Mouse (Mus musculus) neural tube, embryonic 15.5 days (tissue): ENCODE measurements around the gene Cyp3a41b. TPM values are rescaled to one million over a fixed set of nuclear protein-coding genes. Genes with fewer than 3 reads are reported as not detected.
"Not testable (repeated sequence)": the region's sequence is repeated elsewhere in the genome, so short reads cannot be mapped to it uniquely, and the experiment has no call there.

Experiments
- ATAC-seq: fragments of 200-750 bp; cut with Nextera tagmentation; 2 replicates; pipeline ENCODE4 v1.8.0; 2017; ENCODE audit warnings: mild to moderate bottlenecking, moderate TSS enrichment, moderate library complexity; ENCODE audit not compliant: low FRiP score
- H3K27ac ChIP-seq: fragments of 300-500 bp; sonication (generic); replicated peaks from 2 replicates; pipeline ENCODE4 v1.5.1; 2015; ENCODE audit warnings: mild to moderate bottlenecking, inconsistent platforms
- H3K27me3 ChIP-seq: fragments of 300-500 bp; sonication (generic); replicated peaks from 2 replicates; pipeline ENCODE4 v1.6.1; 2015; ENCODE audit warnings: inconsistent platforms
- H3K36me3 ChIP-seq: fragments of 300-500 bp; sonication (generic); 2 replicates; pipeline ENCODE4 v1.6.1; 2015; ENCODE audit warnings: inconsistent platforms
- H3K4me1 ChIP-seq: fragments of 300-500 bp; sonication (generic); 2 replicates; pipeline ENCODE4 v1.6.1; 2015; ENCODE audit warnings: inconsistent platforms
- H3K4me2 ChIP-seq: fragments of 300-500 bp; sonication (generic); 2 replicates; pipeline ENCODE4 v1.6.1; 2015; ENCODE audit warnings: inconsistent platforms, mild to moderate bottlenecking, moderate library complexity
- H3K4me3 ChIP-seq: fragments of 300-500 bp; sonication (generic); replicated peaks from 2 replicates; pipeline ENCODE4 v1.5.1; 2015; ENCODE audit warnings: mild to moderate bottlenecking, inconsistent platforms
- H3K9ac ChIP-seq: fragments of 300-500 bp; sonication (generic); replicated peaks from 2 replicates; pipeline ENCODE4 v1.6.1; 2015; ENCODE audit warnings: mild to moderate bottlenecking, inconsistent platforms
- H3K9me3 ChIP-seq: fragments of 300-500 bp; sonication (generic); replicated peaks from 2 replicates; pipeline ENCODE4 v1.6.1; 2016; ENCODE audit warnings: inconsistent platforms
- WGBS: fragments of 180-500 bp; shearing (Covaris S2); methylation state at CpG from one replicate; pipeline ENCODE4 v1.1.7; 2015; ENCODE audit warnings: mixed read lengths; 5-methylcytosine and 5-hydroxymethylcytosine counted together
- polyA plus RNA-seq: library from polyadenylated mRNA; unstranded; fragments of >200 nt; fragmentation: Nextera tagmentation; extraction: Ambion mirVana; gene quantifications from 2 replicates; pipeline ENCODE4 v1.2.1, GENCODE M21; 2015

Gene Cyp3a41b
- polyA plus RNA-seq = not detected in 2 replicates

DNA sequence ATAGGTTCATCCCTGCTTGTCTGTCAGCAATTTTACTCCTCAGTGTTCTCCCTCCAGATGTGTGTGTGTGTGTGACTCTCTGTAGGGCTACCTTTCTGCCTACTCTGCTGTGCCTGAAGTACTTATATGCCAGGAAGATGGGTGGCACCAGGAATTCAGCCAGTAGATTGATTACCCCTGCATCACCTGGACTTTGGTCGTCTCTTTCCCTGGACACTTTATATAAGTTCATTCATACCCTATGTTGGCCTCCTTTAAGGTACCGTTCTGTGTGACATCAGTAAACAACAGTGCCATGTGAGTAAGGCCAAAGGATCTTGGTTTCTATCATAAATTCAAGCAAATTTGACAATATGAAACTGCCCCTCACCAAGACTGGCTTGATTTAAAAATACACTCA is at the start of gene Cyp3a41b:
Cyp3a41b (minus strand) TSS at position 101 of the 400 bp plus-strand sequence.
- H3K4me1 ChIP-seq = not testable (repeated sequence)
- 79% methylated on average over 1 of the region's 2 CpGs for WGBS

GRCm38 (mm10) chr5:145632286-145632685 is 47.8 kb upstream of the Cyp3a41b start:
- H3K36me3 ChIP-seq, H3K9ac ChIP-seq, ATAC-seq, H3K4me1 ChIP-seq, H3K27ac ChIP-seq, H3K4me3 ChIP-seq, H3K27me3 ChIP-seq, H3K4me2 ChIP-seq: not testable (repeated sequence)
- WGBS = 80% methylated on average over 1 of the region's 1 CpGs
- H3K9me3 ChIP-seq = peaks cover 54% of the 10 kb centered on the region

More for the DNA sequence above, at the start of gene Cyp3a41b:
- H3K36me3 ChIP-seq, ATAC-seq, H3K27me3 ChIP-seq, H3K9ac ChIP-seq, H3K4me3 ChIP-seq, H3K27ac ChIP-seq, H3K4me2 ChIP-seq, H3K9me3 ChIP-seq: not testable (repeated sequence)

DNA sequence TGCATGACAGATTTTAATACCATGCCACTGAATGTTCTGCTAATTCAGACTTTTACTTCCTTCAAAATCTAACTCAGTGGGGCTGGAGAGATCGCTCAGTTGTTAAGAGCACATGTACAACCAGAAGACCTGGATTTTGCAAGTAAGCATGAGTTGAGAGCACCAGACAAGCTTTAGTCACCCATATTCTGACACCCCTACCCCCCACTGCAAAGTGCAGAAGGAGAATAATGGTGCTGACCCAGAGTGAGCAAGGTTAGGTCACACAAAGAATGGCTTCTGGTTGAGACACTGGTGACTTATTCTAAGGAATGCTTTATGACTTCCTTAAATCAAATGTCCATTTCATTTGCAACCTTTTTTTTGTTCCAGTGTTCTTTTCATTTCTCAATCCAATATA is 20.4 kb upstream of the Cyp3a41b start:
- ATAC-seq, H3K27ac ChIP-seq, H3K4me2 ChIP-seq, H3K27me3 ChIP-seq, H3K9ac ChIP-seq, H3K4me3 ChIP-seq, H3K36me3 ChIP-seq, H3K4me1 ChIP-seq: not testable (repeated sequence)
- peaks cover 36% of the 10 kb centered on the region for H3K9me3 ChIP-seq
- WGBS = 81% methylated on average over 1 of the region's 1 CpGs

DNA sequence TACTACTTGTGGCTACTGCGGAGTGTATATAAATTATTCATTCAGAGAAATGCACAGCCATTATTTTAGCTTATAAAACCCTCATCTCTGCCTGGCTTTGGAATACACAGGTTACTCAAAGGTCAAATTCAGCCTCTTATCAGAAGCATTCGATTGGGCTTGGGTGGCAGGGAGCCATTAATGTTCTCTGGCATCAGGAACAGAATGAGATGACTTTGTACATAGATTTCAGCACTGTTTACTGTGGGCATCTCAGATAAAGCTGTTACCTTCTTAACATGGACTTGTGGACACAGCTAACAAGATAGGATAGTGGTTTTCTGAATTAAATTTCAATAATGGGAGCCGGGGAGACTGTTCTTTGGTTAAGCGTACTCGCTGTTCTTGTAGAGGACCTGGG is 13.3 kb upstream of the Cyp3a41b start:
- not testable (repeated sequence) for H3K36me3 ChIP-seq, H3K27me3 ChIP-seq, ATAC-seq, H3K27ac ChIP-seq, H3K4me1 ChIP-seq, H3K9ac ChIP-seq, H3K4me2 ChIP-seq, H3K4me3 ChIP-seq
- WGBS = 83% methylated on average over 5 of the region's 5 CpGs
- H3K9me3 ChIP-seq = peaks cover 17% of the 10 kb centered on the region

DNA sequence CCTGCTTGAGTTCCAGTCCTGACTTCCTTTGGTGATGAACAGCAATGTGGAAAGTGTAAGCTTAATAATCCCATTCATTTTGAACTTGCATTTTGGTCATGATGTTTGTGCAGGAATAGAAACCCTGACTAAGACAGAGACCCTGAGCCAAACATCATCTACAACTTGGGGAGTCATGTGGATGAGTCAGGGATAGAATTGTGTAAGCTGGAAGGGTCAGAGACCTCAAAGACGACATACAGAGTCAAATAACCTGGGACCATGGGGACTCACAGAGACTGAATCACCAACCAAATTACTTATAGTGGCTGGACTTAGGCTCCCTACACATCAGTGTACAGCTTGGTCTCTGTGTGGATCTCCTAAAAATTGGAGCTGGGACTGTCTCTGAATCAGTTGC is 7.2 kb downstream of the Cyp3a41b start:
- not testable (repeated sequence) for H3K27me3 ChIP-seq, H3K4me1 ChIP-seq, H3K36me3 ChIP-seq, H3K27ac ChIP-seq, H3K4me3 ChIP-seq, H3K9ac ChIP-seq, H3K4me2 ChIP-seq, H3K9me3 ChIP-seq, ATAC-seq
- WGBS = 67% methylated on average over 1 of the region's 1 CpGs

DNA sequence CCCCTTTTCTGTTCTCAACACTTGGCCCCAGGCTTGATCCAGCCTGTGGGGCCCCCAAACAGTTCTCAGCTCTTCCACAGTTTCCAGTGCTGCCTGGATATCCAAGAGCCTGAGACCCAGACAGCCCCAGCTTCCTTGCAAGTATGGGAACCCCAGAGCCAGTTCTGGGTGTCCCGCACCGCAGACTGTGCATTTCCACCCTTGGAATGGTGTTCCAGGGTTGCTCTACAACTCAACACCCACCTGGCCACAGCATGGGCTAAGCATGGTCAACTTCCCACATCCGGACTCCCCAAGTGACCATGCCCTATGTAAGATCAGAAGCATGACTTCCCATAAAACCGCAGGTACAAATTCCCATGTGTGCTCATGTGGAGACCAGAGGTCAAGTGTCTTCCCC is 8.9 kb downstream of the Cyp3a41b start:
- not testable (repeated sequence) for H3K27me3 ChIP-seq, ATAC-seq, H3K4me3 ChIP-seq, H3K4me1 ChIP-seq, H3K9me3 ChIP-seq, H3K4me2 ChIP-seq, H3K36me3 ChIP-seq, H3K27ac ChIP-seq, H3K9ac ChIP-seq
- WGBS = 84% methylated on average over 4 of the region's 4 CpGs

DNA sequence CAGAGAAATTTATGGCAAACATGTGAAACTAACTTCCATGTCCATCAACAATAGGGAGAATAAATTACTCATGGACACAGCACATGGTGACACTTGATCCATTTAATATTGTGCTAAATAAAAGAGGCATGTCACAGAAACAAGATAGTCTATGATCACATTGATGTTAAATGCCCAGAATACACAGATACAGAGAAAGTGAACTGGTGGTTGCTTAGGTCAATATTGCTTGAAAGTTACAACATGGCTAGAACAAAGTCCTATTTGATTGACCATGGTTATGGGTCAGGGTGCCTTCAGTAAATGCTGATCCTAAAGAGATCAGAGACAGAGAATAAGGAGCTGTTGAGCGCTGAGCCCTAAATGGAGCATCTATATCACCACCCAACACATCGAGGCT is 12.6 kb downstream of the Cyp3a41b start:
- not testable (repeated sequence) for ATAC-seq

More for the DNA sequence above, 12.6 kb downstream of the Cyp3a41b start:
- not testable (repeated sequence) for H3K9ac ChIP-seq, H3K9me3 ChIP-seq, H3K4me3 ChIP-seq, H3K36me3 ChIP-seq, H3K27me3 ChIP-seq, H3K4me1 ChIP-seq, H3K4me2 ChIP-seq, H3K27ac ChIP-seq
- WGBS = 85% methylated on average over 2 of the region's 2 CpGs

Other genes with a start within 250 kb of the Cyp3a41b start
- not detected in 2 replicates for gene Cyp3a57, start 239.5 kb downstream of the Cyp3a41b start, polyA plus RNA-seq
- gene Cyp3a16, start 115.0 kb downstream of the Cyp3a41b start, polyA plus RNA-seq = not detected in 2 replicates
- not detected in 2 replicates for gene Cyp3a41a, start 135.4 kb upstream of the Cyp3a41b start, polyA plus RNA-seq
- not detected in 2 replicates for gene Cyp3a44, start 221.1 kb upstream of the Cyp3a41b start, polyA plus RNA-seq